Mouse (Mus musculus) left cerebral cortex, adult 9 months (tissue): ENCODE measurements at regions not wholly inside any gene's neighbourhood (a gene's known extent, or its start where the extent isn't known, plus 50 kb on each side); places are given as distances from the start of the nearest gene placed in this dataset.

Experiments used
- DNase-seq, 2 experiments: peaks; one replicate each; pipeline ENCODE4 v3.0.0; 2022; ENCODE audit warnings: low spot score in 2 of 2

GRCm38 (mm10) chr11:24685545-24686467 lies 608.0 kb downstream of the Bcl11a start:
- no peak for DNase-seq

DNA sequence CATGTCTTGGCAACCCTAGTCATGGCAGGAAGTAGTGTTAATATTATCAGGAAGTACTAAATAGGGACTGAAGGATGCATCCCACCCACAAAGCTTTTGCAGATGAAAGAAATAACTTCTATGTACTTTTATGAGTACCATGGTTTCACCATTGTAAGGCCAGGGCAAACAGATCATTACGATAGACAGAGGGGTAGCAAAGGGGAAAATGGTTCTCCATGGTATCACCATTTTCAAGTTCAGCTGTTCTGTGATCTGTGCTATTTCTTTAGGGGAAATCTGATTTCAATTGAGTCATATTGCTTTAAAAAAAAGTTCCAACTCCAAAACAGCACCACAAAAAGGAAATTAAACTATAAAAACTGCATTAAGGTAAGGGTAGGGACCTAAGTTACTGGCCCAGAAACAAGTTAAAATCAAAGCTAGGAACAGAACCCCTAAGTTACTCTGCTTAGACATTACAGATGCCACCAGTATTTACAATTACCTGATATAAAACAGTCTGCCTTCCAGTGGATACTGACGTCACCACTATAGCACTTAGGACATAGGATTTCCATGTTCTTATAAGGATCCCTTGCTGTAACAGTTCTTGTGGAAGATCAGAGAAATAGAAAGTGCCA lies 610.4 kb downstream of the Bcl11a start:
- no peak for DNase-seq

DNA sequence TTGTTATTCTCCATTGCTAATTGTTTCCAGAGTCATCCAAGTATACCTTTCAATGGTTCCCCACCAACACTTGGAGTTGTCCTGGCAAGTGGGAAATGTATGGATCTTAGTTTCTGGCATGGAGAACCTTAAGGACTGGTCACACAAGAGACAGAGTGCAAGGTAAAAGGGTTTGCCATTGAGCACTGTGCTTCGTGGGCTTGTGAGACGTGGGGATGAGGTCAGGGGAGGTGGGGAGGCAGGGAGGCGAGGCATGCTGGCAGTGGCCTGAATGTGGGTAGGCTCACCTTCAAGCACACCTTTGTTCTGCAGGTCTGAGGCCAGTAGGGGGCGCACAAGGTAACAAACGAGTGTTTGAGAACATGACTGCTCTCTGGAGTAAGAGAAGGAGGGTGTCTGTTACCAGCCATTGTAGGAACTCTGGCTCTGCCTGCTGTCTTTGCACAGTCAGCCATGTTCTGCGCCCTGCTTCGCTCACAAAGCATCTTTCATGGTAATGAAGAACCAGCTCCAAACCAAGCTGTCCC lies 612.0 kb downstream of the Bcl11a start:
- DNase-seq: peak in 1 of 2 experiments; percentile 44

DNA sequence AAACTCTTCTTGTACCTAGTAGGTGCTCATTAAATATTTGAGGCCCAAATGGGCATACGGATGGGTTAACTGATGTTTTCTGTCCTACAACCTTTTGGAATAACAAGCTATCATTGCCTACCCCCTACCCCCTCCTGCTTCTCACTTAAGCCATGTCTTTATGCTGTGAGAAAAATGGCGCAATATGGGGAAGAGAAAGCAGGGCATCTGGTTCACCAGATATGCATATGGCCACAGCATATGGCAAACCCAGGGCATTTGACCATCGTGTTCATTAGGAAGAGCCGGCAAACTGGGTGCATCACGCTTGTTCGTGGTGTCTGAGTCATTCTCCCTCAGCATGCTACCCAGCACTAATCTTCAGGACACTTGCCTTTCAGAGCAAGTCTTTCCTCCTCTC lies 616.1 kb downstream of the Bcl11a start:
- no peak for DNase-seq

DNA sequence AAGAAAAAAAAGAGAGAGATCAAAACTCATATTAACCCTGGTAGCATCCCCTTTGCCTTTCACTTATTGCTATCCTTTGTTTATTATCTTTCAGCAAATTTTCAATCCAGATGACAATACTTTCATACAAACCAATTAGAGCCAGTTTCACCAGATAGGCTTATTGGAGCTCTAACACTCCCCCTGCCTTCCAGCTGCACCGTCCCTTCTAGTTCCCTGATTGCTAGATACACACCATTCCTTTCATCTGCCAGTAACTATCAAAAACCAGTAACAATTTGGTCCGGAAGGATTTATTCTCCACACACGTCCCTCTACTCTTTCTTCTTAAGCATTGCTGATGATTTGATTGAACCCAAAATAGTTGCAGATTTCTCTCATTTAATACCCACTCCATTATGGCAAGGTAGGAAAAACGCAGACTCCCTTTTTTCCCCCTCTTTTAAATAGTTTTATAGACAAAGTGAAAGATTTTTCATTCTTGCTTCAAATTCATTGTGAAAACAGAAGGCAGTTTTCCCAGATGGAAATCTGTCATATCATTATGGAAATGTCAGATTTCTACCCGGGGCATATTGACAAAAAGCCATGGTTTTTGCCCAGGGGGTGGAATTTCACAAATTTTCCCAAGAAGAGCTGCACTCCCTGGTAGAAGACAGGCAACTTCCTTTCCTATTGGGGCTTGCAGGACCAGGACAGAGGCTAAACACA lies 617.3 kb downstream of the Bcl11a start:
- DNase-seq: no peak

- DNase-seq: no peak
Measured at GRCm38 (mm10) chr11:24696561-24696960, 618.7 kb downstream of the Bcl11a start.

GRCm38 (mm10) chr11:24708790-24709189 lies 630.9 kb downstream of the Bcl11a start:
- no peak for DNase-seq

- peak in 1 of 2 experiments; percentile 30 for DNase-seq
Measured at GRCm38 (mm10) chr11:24716539-24717287, 638.9 kb downstream of the Bcl11a start.

DNA sequence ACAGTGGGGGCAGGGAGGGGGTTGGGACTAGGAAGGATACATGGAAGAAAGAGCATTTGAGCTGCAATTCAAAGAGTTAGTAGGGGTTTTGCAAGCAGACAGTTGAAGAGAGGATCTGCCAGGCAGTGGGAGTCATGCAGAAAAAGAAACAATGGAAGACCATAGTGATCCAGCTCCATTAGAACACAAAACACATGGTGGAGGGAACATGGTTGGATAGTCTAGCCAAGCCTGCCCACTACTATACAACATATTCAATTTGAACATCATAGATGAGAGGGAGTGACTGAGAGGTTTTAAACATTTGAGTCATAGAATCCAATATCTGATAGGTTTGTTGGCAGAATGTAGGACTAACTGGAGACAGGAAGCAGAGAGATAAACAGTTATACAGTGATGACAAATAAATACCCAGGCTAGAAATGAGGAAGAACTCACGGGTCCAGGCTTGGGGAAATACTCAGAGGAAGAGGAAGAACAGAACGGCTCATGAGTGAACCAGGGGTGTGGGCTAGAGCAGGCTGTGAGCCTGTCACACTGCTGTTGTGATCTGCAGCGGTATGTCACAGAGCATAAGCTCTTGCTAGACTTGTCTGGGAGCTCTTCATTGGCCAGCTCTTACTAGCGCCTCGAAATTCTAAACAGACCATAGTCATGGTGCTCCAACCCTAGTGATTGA lies 646.5 kb downstream of the Bcl11a start:
- DNase-seq: no peak

- DNase-seq: no peak
Measured at GRCm38 (mm10) chr11:24726331-24726730, 648.5 kb downstream of the Bcl11a start.

DNA sequence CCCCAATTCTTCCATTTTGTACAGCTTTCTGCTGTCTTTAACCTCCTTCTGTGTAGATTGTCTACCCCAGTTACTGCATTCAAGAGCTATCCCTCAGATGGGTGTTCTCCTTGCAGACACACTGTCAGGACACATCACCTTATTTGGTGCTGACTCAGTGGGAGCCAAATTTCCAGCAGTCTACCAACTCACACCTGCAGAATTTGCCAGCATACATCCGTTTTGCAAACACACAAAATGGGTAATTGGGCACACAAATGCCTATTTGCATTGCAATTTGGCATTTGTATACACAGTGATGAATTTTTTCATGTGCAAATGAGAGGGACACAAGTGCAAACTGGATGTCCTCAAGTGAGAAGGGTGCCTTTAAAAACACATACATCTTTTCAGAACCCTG lies 649.5 kb downstream of the Bcl11a start:
- no peak for DNase-seq

DNA sequence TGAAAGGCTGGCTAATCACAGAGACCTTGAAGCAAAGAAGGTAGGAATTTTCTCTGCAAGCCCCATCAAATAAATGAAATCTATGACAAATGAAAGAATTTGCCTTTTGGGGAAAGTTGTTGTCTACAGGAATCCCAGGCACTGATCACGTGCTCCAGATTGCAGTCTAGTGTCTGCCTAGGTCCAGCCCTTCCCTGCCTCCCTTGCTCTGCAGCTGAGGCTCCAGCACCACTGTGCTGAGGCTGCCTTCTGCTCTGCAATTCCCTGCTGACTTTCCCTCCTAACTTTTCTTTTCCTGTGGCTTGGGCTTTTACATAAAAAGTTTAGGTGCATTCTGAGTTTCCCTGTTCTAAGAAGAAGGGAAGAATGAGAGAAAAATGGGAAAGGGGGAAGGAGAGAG lies 653.6 kb downstream of the Bcl11a start:
- no peak for DNase-seq

DNA sequence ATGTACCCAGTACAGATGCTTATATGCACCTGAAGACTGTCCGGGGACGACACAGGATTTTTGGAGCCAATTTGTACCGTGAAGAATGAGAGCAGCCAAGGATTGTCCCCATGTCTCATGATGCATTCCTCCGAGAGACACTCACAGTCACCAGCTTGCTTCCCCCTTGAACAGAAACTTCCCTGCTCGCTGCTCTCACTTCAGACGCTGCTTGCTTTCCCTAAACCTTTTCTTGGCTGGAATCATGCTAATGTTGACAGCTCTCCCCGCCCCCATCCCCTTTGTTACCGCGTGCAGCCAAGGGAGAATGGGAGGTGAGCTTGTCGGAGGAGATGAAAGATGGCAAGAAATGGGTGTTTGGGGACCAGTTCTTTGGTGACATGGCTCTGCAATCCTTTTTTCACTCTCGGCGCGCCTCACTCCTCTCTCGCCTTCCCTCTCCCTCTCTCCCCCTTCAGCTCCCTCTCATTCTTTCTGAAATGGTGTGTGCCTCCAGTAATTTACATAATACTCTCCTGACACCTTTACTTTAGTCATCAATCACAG lies 661.9 kb downstream of the Bcl11a start:
- no peak for DNase-seq

DNA sequence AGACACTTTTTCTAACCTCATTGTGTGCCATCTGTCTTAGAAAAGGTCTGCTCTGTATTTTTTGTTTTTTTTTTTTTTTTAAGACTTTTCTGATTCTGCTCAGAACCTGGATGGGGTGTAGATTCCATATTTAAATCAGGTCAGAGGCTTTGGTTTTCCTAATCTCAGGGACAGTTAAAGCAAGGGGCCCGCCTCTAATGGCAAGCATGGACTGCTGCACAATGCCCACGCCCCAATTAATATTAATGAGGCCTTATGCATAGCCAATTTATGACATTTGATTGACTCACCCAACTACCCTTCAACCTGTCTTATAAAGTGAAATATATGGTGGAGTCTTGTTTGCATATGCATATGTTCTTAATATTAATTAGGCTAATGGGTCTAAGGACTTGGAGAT lies 662.6 kb downstream of the Bcl11a start:
- DNase-seq: no peak

DNA sequence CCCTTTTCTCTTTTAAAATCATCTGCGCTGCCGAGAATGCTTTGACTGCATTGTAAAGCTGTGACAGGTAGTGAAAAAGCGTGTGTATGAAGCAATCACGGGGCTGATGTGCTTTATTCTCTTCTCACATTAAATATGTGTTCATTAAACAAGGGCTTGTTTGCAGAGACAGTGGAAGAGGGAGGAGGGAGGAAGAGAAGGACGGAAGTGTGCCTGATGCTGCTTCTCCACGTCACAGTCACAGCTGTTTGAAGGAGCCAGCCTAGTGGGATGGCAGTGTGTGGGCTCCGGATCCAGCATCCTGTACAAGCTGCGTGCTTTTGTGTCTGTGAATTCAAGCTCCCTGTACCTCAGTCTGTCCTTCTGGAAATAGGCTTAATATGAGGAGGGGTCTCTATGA lies 664.7 kb downstream of the Bcl11a start:
- DNase-seq: peak; percentile 37 to 67

GRCm38 (mm10) chr11:24743439-24743838 lies 665.6 kb downstream of the Bcl11a start:
- DNase-seq: no peak

DNA sequence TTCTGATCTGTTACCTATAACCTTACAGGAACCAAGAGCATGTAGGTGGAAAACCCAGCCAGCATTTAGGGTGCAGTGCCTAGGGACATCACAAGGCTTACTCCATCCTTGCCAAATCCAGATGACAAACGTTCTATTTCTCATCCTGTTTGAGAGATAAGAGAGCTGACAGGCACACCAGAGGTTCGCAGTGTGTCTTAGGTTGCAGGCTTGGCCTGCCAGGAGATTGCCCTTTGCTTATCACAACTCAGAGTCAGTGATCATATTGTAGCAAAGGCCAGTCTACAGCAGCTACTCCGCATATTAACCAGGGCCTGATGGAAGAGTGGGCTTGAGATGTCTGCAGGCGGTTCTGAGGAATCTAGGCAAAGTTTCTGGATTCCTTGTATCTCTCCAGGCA lies 668.0 kb downstream of the Bcl11a start:
- DNase-seq: no peak

DNA sequence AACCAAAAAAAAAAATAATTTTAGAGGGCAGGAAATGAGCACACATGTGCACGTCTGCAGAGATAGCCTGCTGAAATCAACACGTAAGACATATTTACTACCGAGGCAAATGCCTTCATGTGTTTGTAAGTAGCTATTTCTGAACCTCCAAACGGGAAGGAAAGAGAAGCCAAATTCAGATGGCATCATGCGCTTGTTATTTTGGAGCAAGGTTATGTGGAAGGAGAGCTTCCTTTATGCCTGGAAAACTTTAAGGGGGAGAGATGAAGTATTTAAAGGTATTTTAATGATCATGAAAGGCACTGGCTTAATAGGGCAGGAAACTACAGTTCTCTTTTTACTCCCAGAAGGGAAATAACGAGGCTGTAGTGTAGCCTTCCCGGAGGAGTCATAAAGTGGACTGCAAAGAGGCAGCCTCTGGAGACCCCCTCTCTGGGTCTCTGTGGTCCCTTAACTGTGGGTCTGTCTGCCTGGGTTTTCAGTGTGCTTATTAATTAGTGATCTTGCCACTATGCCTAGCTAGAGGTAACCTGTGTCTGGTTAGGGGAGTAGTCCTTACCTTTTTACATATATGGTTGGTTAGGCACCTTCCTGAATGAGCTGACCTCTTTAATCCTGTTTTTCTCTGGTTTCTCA lies 672.4 kb downstream of the Bcl11a start:
- no peak for DNase-seq

- DNase-seq: peak in 1 of 2 experiments; percentile 69
Measured at GRCm38 (mm10) chr11:24758130-24758529, 680.3 kb downstream of the Bcl11a start.

- no peak for DNase-seq
Measured at GRCm38 (mm10) chr11:24783470-24783869, 705.6 kb downstream of the Bcl11a start.
